Mouse (Mus musculus): ENCODE data around the gene Ice1. TPM values are rescaled to one million over a fixed set of nuclear protein-coding genes. Genes with fewer than 3 reads are reported as not detected.

The Ice1 gene
- total RNA-seq, 1 experiment from 2014 or later: 26.1 TPM

GRCm38 (mm10) chr13:70567889-70568288, 69.5 kb downstream of the Ice1 start:
- DNase-seq: no peak

- DNase-seq: no peak
Measured at GRCm38 (mm10) chr13:70553456-70553855, 84.0 kb downstream of the Ice1 start.

- DNase-seq: no peak
Measured at GRCm38 (mm10) chr13:70547457-70547856, 90.0 kb downstream of the Ice1 start.

GRCm38 (mm10) chr13:70545261-70545660, 92.2 kb downstream of the Ice1 start:
- DNase-seq: peak; percentile 17

DNA sequence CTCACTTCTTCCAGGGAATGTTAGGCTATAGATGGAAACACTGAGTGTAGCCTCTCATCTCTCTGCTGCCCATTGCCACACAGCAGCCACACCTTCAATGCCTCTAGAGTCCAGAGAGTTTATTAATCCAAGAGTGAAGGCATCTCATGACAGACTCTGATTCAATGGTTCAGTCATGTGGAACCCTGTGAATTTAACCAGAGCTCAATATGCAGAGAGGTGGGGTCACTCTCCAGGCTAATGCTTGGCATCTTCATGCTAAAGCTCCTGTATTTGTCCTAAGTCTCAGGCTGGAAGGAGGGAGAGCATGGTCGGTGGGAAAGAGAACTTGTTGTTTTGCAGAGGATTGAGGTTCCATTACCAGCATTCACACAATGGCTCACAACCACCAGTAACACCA, 97.6 kb downstream of the Ice1 start:
- no peak for DNase-seq

GRCm38 (mm10) chr13:70533412-70533811, 104.0 kb downstream of the Ice1 start:
- DNase-seq: no peak

DNA sequence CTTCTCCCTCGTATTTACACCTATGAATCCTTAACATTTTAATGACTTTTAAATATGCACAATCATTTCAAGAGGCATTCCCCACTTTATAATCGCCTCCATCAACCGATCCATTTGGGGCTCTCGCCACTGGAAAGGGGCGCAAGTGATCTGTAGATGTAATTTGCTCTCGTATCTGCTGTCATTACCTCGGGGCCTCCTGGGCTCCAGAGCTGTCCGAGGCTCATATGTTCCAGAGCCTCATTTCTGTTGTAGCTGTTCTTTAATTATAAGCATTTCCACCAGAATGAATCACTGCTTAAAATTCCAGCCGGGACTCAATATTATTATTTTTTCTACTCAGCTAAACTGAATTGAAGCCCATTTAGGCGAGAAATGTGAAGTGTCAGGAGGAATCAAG, 104.7 kb downstream of the Ice1 start:
- no peak for DNase-seq

- no peak for DNase-seq
Measured at GRCm38 (mm10) chr13:70517651-70518050, 119.8 kb downstream of the Ice1 start.

DNA sequence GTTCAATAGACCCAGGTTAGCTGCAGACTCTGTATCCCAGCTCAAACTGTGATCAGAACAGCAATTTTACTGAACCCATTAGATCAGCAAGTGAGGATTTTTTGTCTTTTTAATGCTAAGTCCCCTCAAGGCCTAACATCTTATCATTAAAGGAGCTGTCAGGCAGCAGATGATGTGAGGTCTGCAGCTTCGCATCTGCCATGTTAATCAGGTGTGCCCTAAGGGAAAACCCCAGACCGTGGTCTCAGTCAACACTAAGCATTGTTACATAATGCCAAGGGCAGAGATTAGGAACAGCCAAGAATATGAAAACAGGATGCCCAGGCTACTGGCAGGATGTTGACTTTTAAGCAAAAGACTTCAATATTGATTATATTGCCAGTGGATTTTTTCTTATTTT, 122.4 kb downstream of the Ice1 start:
- DNase-seq: no peak

- no peak for DNase-seq
Measured at GRCm38 (mm10) chr13:70510199-70510598, 127.2 kb downstream of the Ice1 start.

DNA sequence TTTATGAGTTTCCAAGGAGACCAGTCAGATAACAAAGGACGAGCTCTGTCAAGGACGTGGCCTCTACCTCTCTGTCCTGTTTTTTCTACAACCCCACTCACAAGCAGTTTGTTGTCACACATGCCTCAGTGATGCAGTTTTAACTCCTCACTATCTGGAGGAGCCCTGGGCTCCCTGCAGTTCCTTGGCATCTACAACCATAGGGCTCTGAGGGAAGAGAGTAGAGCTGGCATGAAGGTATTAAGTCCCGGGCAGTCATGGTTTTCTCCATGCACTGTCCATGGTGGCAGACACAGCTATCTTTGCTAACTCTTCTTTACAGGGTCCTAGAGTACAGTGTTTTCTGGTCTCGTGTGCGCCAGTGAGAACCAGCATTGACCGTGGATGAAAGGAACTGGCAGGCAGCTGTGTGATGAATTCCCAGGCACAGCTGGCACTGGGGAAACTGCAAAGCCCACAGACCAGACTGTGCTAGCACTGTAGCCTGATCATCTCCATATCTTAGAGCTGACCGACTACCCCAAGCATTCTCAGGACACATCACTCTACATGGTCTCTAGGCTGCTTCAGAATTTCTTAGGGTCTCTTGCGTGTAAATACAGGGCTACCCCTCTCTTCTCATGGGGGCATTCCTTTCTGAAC, 127.9 kb downstream of the Ice1 start:
- no peak for DNase-seq

GRCm38 (mm10) chr13:70508708-70509374, 128.6 kb downstream of the Ice1 start:
- no peak for DNase-seq

Other genes with a start within 250 kb of the Ice1 start
- 1.2 TPM in 2 replicates for gene Adamts16, start 204.2 kb upstream of the Ice1 start, total RNA-seq (2021)

Data from adrenal gland, postnatal 14 days (tissue).